Mouse (Mus musculus) limb, embryonic 11.5 days (tissue): ENCODE measurements around the gene Ramp3. TPM values are rescaled to one million over a fixed set of nuclear protein-coding genes. Genes with fewer than 3 reads are reported as not detected.
A peak's percentile ranks its signal among the peaks of the same experiment; 100 is the strongest.
"Not testable (repeated sequence)": the region's sequence is repeated elsewhere in the genome, so short reads cannot be mapped to it uniquely, and the experiment has no call there.

Experiments used
- ATAC-seq: fragments of 200-750 bp; cut with Nextera tagmentation; 2 replicates; pipeline ENCODE4 v1.8.0; 2017; ENCODE audit warnings: low read depth; ENCODE audit not compliant: insufficient number of reproducible peaks, low FRiP score, low TSS enrichment
- DNase-seq: peaks from one replicate; pipeline ENCODE4 v3.0.0-alpha.2; 2015; ENCODE audit warnings: low spot score
- H3K27ac ChIP-seq: fragments of 300-500 bp; sonication (generic); replicated peaks from 2 replicates; pipeline ENCODE4 v1.5.1; 2014; ENCODE audit warnings: low read depth, mild to moderate bottlenecking, low read length
- H3K27me3 ChIP-seq: fragments of 300-500 bp; sonication (generic); 2 replicates; pipeline ENCODE4 v1.6.1; 2014; ENCODE audit warnings: mild to moderate bottlenecking, low read length, mixed read lengths; ENCODE audit not compliant: control insufficient read depth, insufficient read depth
- H3K36me3 ChIP-seq: fragments of 300-500 bp; sonication (generic); 2 replicates; pipeline ENCODE4 v1.6.1; 2014; ENCODE audit warnings: mild to moderate bottlenecking, low read length, moderate library complexity, mixed read lengths; ENCODE audit not compliant: control insufficient read depth, insufficient read depth
- H3K4me1 ChIP-seq: fragments of 300-500 bp; sonication (generic); 2 replicates; pipeline ENCODE4 v1.6.1; 2014; ENCODE audit warnings: low read length, mixed read lengths; ENCODE audit not compliant: control insufficient read depth, insufficient read depth
- H3K4me2 ChIP-seq: fragments of 300-500 bp; sonication (generic); 2 replicates; pipeline ENCODE4 v1.6.1; 2014; ENCODE audit warnings: low read depth, mild to moderate bottlenecking, moderate library complexity; ENCODE audit not compliant: severe bottlenecking
- H3K4me3 ChIP-seq: fragments of 300-500 bp; sonication (generic); 2 replicates; pipeline ENCODE4 v1.5.1; 2014; ENCODE audit warnings: low read depth, low read length
- H3K9ac ChIP-seq: fragments of 300-500 bp; sonication (generic); 2 replicates; pipeline ENCODE4 v1.6.1; 2014; ENCODE audit warnings: mild to moderate bottlenecking, low read length
- H3K9me3 ChIP-seq: fragments of 300-500 bp; sonication (generic); 2 replicates; pipeline ENCODE4 v1.6.1; 2016; ENCODE audit warnings: low read length; ENCODE audit not compliant: control insufficient read depth
- WGBS: fragments of 180-500 bp; shearing (Covaris S2); extraction: QIAGEN DNeasy Blood & Tissue Kit; methylation state at CpG from one replicate; pipeline ENCODE4 v1.1.7; 2014; 5-methylcytosine and 5-hydroxymethylcytosine counted together
- polyA plus RNA-seq: library from polyadenylated mRNA; unstranded; fragments of >200 nt; fragmentation: Nextera tagmentation; extraction: Ambion mirVana; gene quantifications from 2 replicates; pipeline ENCODE4 v1.2.1, GENCODE M21; 2014

Ramp3 gene
- polyA plus RNA-seq, 1 experiment from 2014 or later = 2.1 TPM

GRCm38 (mm10) chr11:6652978-6653377 lies 5.3 kb upstream of the Ramp3 start:
- not testable (repeated sequence) for H3K9ac ChIP-seq, H3K4me3 ChIP-seq, H3K9me3 ChIP-seq, H3K27ac ChIP-seq, ATAC-seq, H3K36me3 ChIP-seq, H3K27me3 ChIP-seq, H3K4me1 ChIP-seq, DNase-seq, H3K4me2 ChIP-seq
- 89% methylated on average over 3 of the region's 3 CpGs for WGBS

GRCm38 (mm10) chr11:6654903-6655302 lies 3.4 kb upstream of the Ramp3 start:
- Histone ChIP-seq H3K36me3 (no peaks in the 10 kb centered on the region), H3K4me1 (no peaks in the 10 kb centered on the region), H3K4me3 (no peak overlapping the region), H3K27ac (no peak overlapping the region), H3K9me3 (no peaks in the 10 kb centered on the region), H3K4me2 (no peak overlapping the region), H3K9ac (no peak overlapping the region), H3K27me3 (no peaks in the 10 kb centered on the region)
- ATAC-seq = peak; percentile 46; the same call in 1 of the 2 replicates
- DNase-seq = peak; percentile 87
- 5% methylated on average over 2 of the region's 2 CpGs for WGBS

GRCm38 (mm10) chr11:6661206-6661605 lies 2.9 kb downstream of the Ramp3 start:
- Histone ChIP-seq H3K27ac (no peak overlapping the region), H3K4me2 (no peak overlapping the region), H3K4me1 (no peaks in the 10 kb centered on the region), H3K36me3 (no peaks in the 10 kb centered on the region), H3K27me3 (no peaks in the 10 kb centered on the region), H3K9ac (no peak overlapping the region), H3K9me3 (no peaks in the 10 kb centered on the region), H3K4me3 (no peak overlapping the region)
- ATAC-seq (no peak), DNase-seq (no peak)
- WGBS = 86% methylated on average over 14 of the region's 14 CpGs

GRCm38 (mm10) chr11:6666634-6667033 lies 8.3 kb downstream of the Ramp3 start:
- H3K27me3 ChIP-seq = no peaks in the 10 kb centered on the region
- no peak overlapping the region for H3K9ac ChIP-seq
- no peaks in the 10 kb centered on the region for H3K36me3 ChIP-seq
- DNase-seq (no peak), ATAC-seq (no peak)
- 81% methylated on average over 2 of the region's 2 CpGs for WGBS
- no peak overlapping the region for H3K4me2 ChIP-seq
- H3K4me3 ChIP-seq = no peak overlapping the region
- H3K27ac ChIP-seq = no peak overlapping the region
- no peaks in the 10 kb centered on the region for H3K4me1 ChIP-seq
- H3K9me3 ChIP-seq = no peaks in the 10 kb centered on the region

GRCm38 (mm10) chr11:6669041-6669440 lies 10.7 kb downstream of the Ramp3 start:
- no peak overlapping the region for H3K27ac ChIP-seq
- H3K36me3 ChIP-seq = no peaks in the 10 kb centered on the region
- H3K4me2 ChIP-seq = no peak overlapping the region
- ATAC-seq (no peak), DNase-seq (no peak)
- H3K4me1 ChIP-seq = no peaks in the 10 kb centered on the region
- H3K4me3 ChIP-seq = no peak overlapping the region
- no peaks in the 10 kb centered on the region for H3K9me3 ChIP-seq
- no peak overlapping the region for H3K9ac ChIP-seq
- 65% methylated on average over 9 of the region's 9 CpGs for WGBS
- no peaks in the 10 kb centered on the region for H3K27me3 ChIP-seq

GRCm38 (mm10) chr11:6670044-6670443 lies 11.7 kb downstream of the Ramp3 start:
- 34% methylated on average over 2 of the region's 2 CpGs for WGBS

GRCm38 (mm10) chr11:6670826-6671225 lies 12.5 kb downstream of the Ramp3 start:
- H3K9ac ChIP-seq = no peak overlapping the region
- H3K4me3 ChIP-seq = no peak overlapping the region
- no peaks in the 10 kb centered on the region for H3K36me3 ChIP-seq
- no peaks in the 10 kb centered on the region for H3K27me3 ChIP-seq
- 90% methylated on average over 4 of the region's 4 CpGs for WGBS
- ATAC-seq (no peak), DNase-seq (no peak)
- H3K4me1 ChIP-seq = no peaks in the 10 kb centered on the region
- H3K27ac ChIP-seq = no peak overlapping the region
- H3K4me2 ChIP-seq = no peak overlapping the region
- no peaks in the 10 kb centered on the region for H3K9me3 ChIP-seq

More at GRCm38 (mm10) chr11:6670044-6670443, 11.7 kb downstream of the Ramp3 start:
- no peak overlapping the region for H3K4me2 ChIP-seq
- no peaks in the 10 kb centered on the region for H3K4me1 ChIP-seq
- no peak for DNase-seq
- no peak overlapping the region for H3K27ac ChIP-seq
- H3K9ac ChIP-seq = no peak overlapping the region
- H3K27me3 ChIP-seq = no peaks in the 10 kb centered on the region
- no peaks in the 10 kb centered on the region for H3K36me3 ChIP-seq
- H3K4me3 ChIP-seq = no peak overlapping the region
- H3K9me3 ChIP-seq = no peaks in the 10 kb centered on the region
- ATAC-seq = no peak

GRCm38 (mm10) chr11:6674701-6675100 lies 16.4 kb downstream of the Ramp3 start:
- H3K9ac ChIP-seq = no peak overlapping the region
- no peak for DNase-seq
- H3K27me3 ChIP-seq = no peaks in the 10 kb centered on the region
- H3K9me3 ChIP-seq = no peaks in the 10 kb centered on the region
- H3K4me3 ChIP-seq = no peak overlapping the region
- no peak for ATAC-seq
- H3K36me3 ChIP-seq = no peaks in the 10 kb centered on the region
- H3K4me1 ChIP-seq = no peaks in the 10 kb centered on the region
- H3K4me2 ChIP-seq = no peak overlapping the region
- no peak overlapping the region for H3K27ac ChIP-seq
- WGBS = 87% methylated on average over 9 of the region's 9 CpGs

- Histone ChIP-seq H3K27ac (no peak overlapping the region), H3K4me3 (no peak overlapping the region), H3K36me3 (no peaks in the 10 kb centered on the region), H3K4me2 (no peak overlapping the region), H3K9ac (no peak overlapping the region), H3K9me3 (no peaks in the 10 kb centered on the region), H3K27me3 (no peaks in the 10 kb centered on the region), H3K4me1 (no peaks in the 10 kb centered on the region)
- WGBS = 59% methylated on average over 7 of the region's 7 CpGs
- DNase-seq (no peak), ATAC-seq (no peak)
Observed at GRCm38 (mm10) chr11:6675402-6675801, 17.1 kb downstream of the Ramp3 start.
